Mouse (Mus musculus): ENCODE measurements around the gene 4933415A04Rik. TPM values are rescaled to one million over a fixed set of nuclear protein-coding genes. Genes with fewer than 3 reads are reported as not detected.

4933415A04Rik gene
- total RNA-seq, 2 experiments from 2014 or later = 0.36 to 1.0 TPM

DNA sequence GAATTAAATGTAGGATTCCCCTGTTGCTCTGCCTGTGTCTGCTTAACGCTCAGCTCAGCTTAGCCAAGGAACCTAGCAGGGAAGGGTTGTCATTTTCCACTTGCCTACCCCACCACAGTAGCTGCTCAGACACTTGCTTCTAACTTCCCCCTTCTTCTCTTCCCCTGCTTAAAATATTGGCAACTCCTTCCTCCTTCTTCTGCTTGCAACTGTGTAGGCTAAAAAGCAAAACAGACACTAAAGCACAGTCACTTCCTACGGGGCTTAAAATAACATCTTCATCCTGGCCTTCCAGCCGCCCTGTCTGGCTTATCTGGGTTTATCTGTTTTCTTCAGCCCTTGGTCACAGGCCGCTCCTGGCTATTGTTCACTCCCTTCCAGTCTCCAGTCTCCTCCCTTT lies 45.7 kb downstream of the 4933415A04Rik start:
- DNase-seq = no peak

DNA sequence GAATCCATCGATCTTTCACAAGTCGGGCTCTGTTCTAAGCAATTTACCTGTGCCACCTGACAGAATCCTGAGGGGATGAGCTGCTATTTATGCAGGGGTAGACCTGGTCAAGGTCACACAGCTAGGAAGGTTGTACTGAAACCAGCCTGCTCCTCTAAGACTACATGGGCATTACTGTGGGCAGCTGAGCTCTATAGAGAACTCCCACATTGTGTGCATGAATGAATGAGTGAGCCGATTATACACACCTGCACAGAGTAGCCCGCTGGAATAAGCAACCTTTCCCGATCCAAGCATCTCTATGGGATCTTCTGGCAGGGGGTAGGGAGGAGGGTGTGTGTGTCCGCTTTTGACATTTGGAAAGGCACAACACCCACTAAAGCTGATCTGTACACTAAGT lies 46.3 kb downstream of the 4933415A04Rik start:
- DNase-seq = no peak

- DNase-seq = peak; percentile 72 to 85
Observed at GRCm38 (mm10) chr11:43633658-43634401, 47.0 kb downstream of the 4933415A04Rik start.

DNA sequence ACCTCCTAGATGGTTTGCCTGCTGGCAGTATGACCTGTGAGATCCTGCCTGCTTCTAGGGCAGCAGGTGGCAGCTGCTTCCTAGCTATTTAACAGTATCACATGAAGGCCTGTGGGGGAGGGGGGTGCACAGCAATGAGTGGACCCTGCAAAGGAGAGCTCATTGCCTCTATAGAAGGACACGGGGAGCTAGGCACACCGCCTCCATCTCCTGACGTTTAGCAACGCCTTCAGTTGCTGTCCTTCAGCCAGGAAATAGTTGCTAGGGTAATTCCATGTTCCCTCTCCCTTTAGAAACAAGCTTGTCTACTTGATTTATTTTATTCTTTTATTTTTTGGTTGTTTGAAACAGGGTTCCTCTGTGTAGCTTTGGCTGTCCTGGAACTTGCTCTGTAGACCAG lies 49.9 kb downstream of the 4933415A04Rik start:
- DNase-seq = peak in 1 of 2 experiments; percentile 43

DNA sequence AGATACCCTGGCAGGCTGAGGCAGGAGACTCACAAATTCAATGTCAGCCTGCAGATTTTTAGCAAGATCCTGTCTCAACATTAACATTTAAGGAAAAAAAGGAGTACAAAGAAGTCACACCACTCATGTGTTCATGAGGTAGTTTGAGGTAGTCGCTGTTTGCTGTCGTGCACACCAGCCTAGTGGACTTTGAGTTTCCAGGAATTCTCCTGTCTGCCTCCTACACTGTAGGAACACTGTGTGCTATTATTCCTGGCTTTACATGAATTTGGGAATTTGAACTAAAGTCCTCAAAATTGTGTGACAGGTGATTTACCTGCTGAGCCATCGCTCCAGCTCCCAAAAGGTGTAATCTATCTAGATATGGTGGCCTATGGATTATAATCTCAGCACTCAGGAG lies 51.6 kb downstream of the 4933415A04Rik start:
- no peak for DNase-seq

Other genes starting within 250 kb of the 4933415A04Rik start
- 10 to 100 TPM; 38.6 to 47.6 TPM for gene Pttg1, start 160.8 kb upstream of the 4933415A04Rik start, total RNA-seq (2021)
- gene Slu7, start 153.3 kb upstream of the 4933415A04Rik start, total RNA-seq (2021) = 10 to 100 TPM; 42.7 to 43.1 TPM
- gene C1qtnf2, start 112.8 kb upstream of the 4933415A04Rik start, total RNA-seq (2021) = 10 to 100 TPM in 1 of 2 experiments, 1 to 10 TPM in 1; 4.7 to 11.3 TPM
- 1 to 10 TPM; 2.1 TPM for gene Ccnjl, start 58.3 kb upstream of the 4933415A04Rik start, total RNA-seq (2021)
- gene Fabp6, start 14.5 kb downstream of the 4933415A04Rik start, total RNA-seq (2021) = not detected
- gene Pwwp2a, start 95.0 kb downstream of the 4933415A04Rik start, total RNA-seq (2021) = 10 to 100 TPM; 32.4 to 37.3 TPM
- gene Ttc1, start 161.0 kb downstream of the 4933415A04Rik start, total RNA-seq (2021) = 10 to 100 TPM; 60.6 to 66.6 TPM